Mouse (Mus musculus) urinary bladder, postnatal 4 days (tissue): ENCODE measurements around the gene Vmn1r208.
"Not testable (repeated sequence)": the region's sequence is repeated elsewhere in the genome, so short reads cannot be mapped to it uniquely, and the experiment has no call there.

Experiments
- DNase-seq, 2 experiments: peaks; one replicate each; pipeline ENCODE4 v3.0.0; 2021 to 2022; ENCODE audit warnings: low spot score in 2 of 2

The Vmn1r208 gene

DNA sequence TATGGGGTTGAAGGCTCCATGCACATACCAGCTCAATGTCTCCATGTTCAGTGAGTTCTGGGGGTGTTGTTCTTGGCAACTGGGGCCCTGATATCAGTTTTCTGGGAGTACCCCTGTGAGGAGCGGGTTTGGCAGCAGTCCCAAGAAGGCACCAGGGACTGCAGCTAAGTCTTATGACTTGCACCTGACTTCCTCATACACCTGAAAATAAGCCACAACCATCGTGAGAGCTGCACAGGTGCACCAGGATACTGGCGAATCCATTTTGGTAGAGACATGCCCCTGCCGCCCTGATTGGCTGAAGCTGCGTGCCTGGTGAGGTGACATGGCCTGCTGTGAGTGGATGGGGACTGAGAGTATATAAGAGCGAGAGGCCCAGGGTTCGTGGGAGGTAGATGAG is at the start of gene Vmn1r208:
Gene Vmn1r208 (minus strand): TSS at position 101 of the 400 bp plus-strand sequence.
- DNase-seq: not testable (repeated sequence)

DNA sequence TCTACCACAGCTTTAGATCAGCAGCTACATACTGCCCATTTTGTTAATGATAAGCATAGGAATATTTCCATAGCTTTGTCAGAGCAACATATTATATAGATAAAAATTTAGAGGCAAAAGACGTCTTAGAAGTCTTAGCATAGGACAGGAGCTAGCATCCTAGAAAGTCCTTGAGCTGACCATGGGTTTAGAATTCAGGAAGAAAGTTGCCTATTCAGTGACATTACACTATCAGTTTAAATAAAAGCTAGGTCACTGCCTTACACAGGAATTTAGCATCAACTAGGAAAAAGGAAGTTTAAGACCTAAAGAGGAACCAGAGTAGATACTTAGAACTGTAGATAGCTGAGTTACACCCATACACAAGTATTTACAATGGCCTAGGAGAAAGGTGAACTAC is 44.4 kb upstream of the Vmn1r208 start:
- DNase-seq: not testable (repeated sequence)

DNA sequence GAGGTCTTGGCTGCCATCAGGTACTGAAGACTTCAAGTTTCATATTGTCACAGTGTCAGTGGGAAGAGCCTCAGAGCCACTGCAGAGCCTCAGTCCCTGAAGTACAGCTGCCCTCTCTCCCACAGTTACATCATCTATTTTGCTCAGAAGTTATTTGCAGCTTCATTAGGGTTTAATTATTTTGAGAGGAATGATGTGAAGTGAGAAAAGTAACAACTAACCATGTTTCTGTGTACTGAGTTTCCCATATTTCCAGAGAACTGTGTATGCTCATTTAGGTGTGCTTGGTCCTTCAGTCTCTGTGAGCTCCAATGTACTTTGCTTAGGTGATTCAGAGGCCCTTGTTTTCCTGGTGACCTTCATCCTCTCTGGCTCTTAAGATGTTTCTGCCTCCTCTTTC is 32.4 kb upstream of the Vmn1r208 start, which contains the start of gene Vmn1r209:
Gene Vmn1r209 (minus strand): TSS at position 101 of the 400 bp plus-strand sequence.
- DNase-seq: not testable (repeated sequence)

DNA sequence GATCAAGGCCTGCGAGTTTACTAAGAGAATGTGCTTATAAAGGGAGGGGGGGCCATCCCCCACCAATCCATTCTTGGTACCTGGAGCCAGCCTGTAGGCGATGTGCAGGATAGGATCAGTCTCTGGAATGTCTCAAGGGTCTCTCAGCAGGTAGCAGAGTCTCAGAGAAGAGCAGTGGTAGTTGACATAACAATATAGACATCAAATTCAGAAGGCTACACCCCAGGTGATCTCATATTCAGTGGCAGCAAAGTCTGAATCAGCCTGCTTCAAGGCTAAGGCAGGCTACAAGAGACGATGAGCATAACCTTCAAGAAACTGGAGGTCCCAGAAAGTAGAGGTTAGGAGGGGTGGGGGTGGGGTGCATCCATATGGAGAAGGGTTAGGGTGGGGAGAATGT is 10.9 kb upstream of the Vmn1r208 start:
- DNase-seq: not testable (repeated sequence)

DNA sequence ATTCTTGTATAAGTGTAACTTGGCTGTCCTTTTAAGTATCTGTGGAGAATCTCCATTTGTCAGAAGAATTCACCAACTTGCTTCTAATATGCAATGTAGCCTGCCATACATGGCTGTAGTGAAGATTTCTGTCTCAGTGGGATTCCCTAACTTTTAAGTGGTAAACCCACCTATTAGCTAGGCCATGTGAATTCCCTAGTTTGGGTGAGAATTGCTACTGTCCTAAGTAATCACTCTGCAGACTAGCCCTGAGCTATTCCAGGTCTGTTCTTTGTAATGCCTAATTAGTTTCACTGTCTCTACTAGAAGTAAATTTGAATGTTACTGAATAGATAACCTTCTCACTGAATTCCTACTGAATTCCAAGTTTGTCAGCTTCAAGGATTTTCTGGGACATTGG is 7.0 kb upstream of the Vmn1r208 start:
- DNase-seq: not testable (repeated sequence)

GRCm38 (mm10) chr13:22771592-22771991 is 5.6 kb downstream of the Vmn1r208 start:
- DNase-seq: not testable (repeated sequence)

GRCm38 (mm10) chr13:22747524-22747923 is 29.7 kb downstream of the Vmn1r208 start:
- DNase-seq: no peak

DNA sequence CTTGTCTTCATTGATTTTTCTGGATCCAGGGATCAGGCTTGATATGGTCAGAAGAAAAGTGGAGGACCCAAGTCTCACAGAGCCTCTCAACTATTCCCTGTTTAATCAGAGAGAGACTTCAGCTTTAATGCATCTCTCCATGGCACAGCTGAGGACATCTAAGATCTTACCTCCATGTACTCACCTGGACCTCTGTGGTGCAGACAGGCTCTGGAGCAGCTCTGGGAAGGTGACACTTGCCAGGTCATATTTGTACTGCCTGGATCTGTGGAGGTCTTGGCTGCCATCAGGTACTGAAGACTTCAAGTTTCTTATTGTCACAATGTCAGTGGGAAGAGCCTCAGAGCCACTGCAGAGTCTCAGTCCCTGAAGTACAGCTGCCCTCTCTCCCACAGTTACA is 47.7 kb downstream of the Vmn1r208 start, which contains the start of gene Vmn1r207-ps:
Gene Vmn1r207-ps (minus strand): TSS at position 101 of the 400 bp plus-strand sequence.
- not testable (repeated sequence) for DNase-seq
